Mouse (Mus musculus): ENCODE measurements around the gene Tuba3a. TPM values are rescaled to one million over a fixed set of nuclear protein-coding genes. Genes with fewer than 3 reads are reported as not detected.

Tuba3a gene
- total RNA-seq, 1 experiment, result 84.8 TPM

DNA sequence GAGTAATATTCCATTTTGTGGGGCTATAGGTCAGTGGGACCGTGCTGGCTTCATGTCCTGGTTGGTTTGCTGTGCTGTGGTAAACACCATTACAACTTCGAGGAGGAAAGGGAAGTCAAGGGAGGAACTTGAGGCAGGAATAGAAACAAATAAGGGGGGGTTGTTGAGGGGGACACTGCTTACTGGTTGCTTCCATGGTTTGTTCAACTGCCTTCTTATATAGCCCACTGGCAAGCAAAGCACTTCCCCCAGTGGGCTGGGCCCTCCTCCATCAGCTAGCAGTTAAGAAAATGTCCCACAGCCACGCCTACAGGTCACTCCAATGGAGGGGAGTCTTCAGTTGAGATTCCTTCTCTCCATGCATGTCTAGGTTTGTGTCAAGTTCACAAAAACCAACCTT, 33.6 kb downstream of the Tuba3a start:
- Histone ChIP-seq H3K36me3 (ENCODE audit: control insufficient read depth, insufficient read depth, low read length, poor library complexity, severe bottlenecking) (no peaks in the 10 kb centered on the region), H3K4me1 (ENCODE audit: control insufficient read depth in 2 of 2, insufficient read depth in 2 of 2, low read length in 2 of 2, poor library complexity in 1 of 2) (peaks cover 2 to 3% of the 10 kb centered on the region in 2 experiments; a peak in 2 of 4 replicates), H3K27ac (ENCODE audit: insufficient read depth, low read depth, low read length, poor library complexity, severe bottlenecking) (no peak overlapping the region), H3K4me3 (ENCODE audit: insufficient read depth in 1 of 2, low read depth in 1 of 2, low read length in 2 of 2, poor library complexity in 1 of 2, severe bottlenecking in 1 of 2) (no peak overlapping the region), H3K9me3 (ENCODE audit: control insufficient read depth, insufficient read depth, low read depth, low read length) (no peaks in the 10 kb centered on the region), H3K9ac (ENCODE audit: insufficient read depth, low read depth, low read length, poor library complexity, severe bottlenecking) (no peak overlapping the region)
- in situ Hi-C loops (cut with MboI; ENCODE audit: low sequenced_read_pairs in 2 of 2, unreplicated experiment in 2 of 2), result no loop called here
- no peak for DNase-seq (ENCODE audit: low read depth, low spot score)
- TF ChIP-seq HCFC1 (IDR thresholded peaks at IDR 0.05; ENCODE audit: borderline replicate concordance, insufficient read depth, low read length), result no peak
- no peak for TF ChIP-seq MAFK (IDR thresholded peaks at IDR 0.05; ENCODE audit: insufficient read depth, low read depth, low read length)
- TF ChIP-seq ZC3H11A (IDR thresholded peaks at IDR 0.05; ENCODE audit: borderline replicate concordance, low read depth, low read length), result no peak
- TF ChIP-seq ZNF384 (IDR thresholded peaks at IDR 0.05; ENCODE audit: low read depth, low read length), result no peak
- TF ChIP-seq CHD2 (IDR thresholded peaks at IDR 0.05; ENCODE audit: low read depth, low read length), result no peak

- H3K9ac ChIP-seq (ENCODE audit: insufficient read depth, low read depth, low read length, poor library complexity, severe bottlenecking), result no peak overlapping the region
- no peak overlapping the region for H3K27ac ChIP-seq (ENCODE audit: insufficient read depth, low read depth, low read length, poor library complexity, severe bottlenecking)
- no peaks in the 10 kb centered on the region for H3K9me3 ChIP-seq (ENCODE audit: control insufficient read depth, insufficient read depth, low read depth, low read length)
- DNase-seq (ENCODE audit: low read depth, low spot score), result no peak
- no peaks in the 10 kb centered on the region for H3K36me3 ChIP-seq (ENCODE audit: control insufficient read depth, insufficient read depth, low read length, poor library complexity, severe bottlenecking)
- H3K4me3 ChIP-seq (ENCODE audit: insufficient read depth in 1 of 2, low read depth in 1 of 2, low read length in 2 of 2, poor library complexity in 1 of 2, severe bottlenecking in 1 of 2), result no peak overlapping the region
- no peaks in the 10 kb centered on the region for H3K4me1 ChIP-seq (ENCODE audit: control insufficient read depth in 2 of 2, insufficient read depth in 2 of 2, low read length in 2 of 2, poor library complexity in 1 of 2)
- in situ Hi-C loops (cut with MboI; ENCODE audit: low sequenced_read_pairs in 2 of 2, unreplicated experiment in 2 of 2), result no loop called here
- TF ChIP-seq ZC3H11A (IDR thresholded peaks at IDR 0.05; ENCODE audit: borderline replicate concordance, low read depth, low read length) (no peak), HCFC1 (IDR thresholded peaks at IDR 0.05; ENCODE audit: borderline replicate concordance, insufficient read depth, low read length) (no peak), MAFK (IDR thresholded peaks at IDR 0.05; ENCODE audit: insufficient read depth, low read depth, low read length) (no peak), CHD2 (IDR thresholded peaks at IDR 0.05; ENCODE audit: low read depth, low read length) (no peak), ZNF384 (IDR thresholded peaks at IDR 0.05; ENCODE audit: low read depth, low read length) (no peak)
Observed at GRCm38 (mm10) chr6:125244551-125244950, 41.3 kb downstream of the Tuba3a start.

GRCm38 (mm10) chr6:125241566-125241965, 44.3 kb downstream of the Tuba3a start:
- Histone ChIP-seq H3K27ac (ENCODE audit: insufficient read depth, low read depth, low read length, poor library complexity, severe bottlenecking) (no peak overlapping the region), H3K4me1 (ENCODE audit: control insufficient read depth in 2 of 2, insufficient read depth in 2 of 2, low read length in 2 of 2, poor library complexity in 1 of 2) (no peaks in the 10 kb centered on the region), H3K9ac (ENCODE audit: insufficient read depth, low read depth, low read length, poor library complexity, severe bottlenecking) (no peak overlapping the region), H3K4me3 (ENCODE audit: insufficient read depth in 1 of 2, low read depth in 1 of 2, low read length in 2 of 2, poor library complexity in 1 of 2, severe bottlenecking in 1 of 2) (no peak overlapping the region), H3K36me3 (ENCODE audit: control insufficient read depth, insufficient read depth, low read length, poor library complexity, severe bottlenecking) (no peaks in the 10 kb centered on the region), H3K9me3 (ENCODE audit: control insufficient read depth, insufficient read depth, low read depth, low read length) (no peaks in the 10 kb centered on the region)
- in situ Hi-C loops (cut with MboI; ENCODE audit: low sequenced_read_pairs in 2 of 2, unreplicated experiment in 2 of 2), result no loop called here
- TF ChIP-seq ZC3H11A (IDR thresholded peaks at IDR 0.05; ENCODE audit: borderline replicate concordance, low read depth, low read length) (no peak), HCFC1 (IDR thresholded peaks at IDR 0.05; ENCODE audit: borderline replicate concordance, insufficient read depth, low read length) (no peak), MAFK (IDR thresholded peaks at IDR 0.05; ENCODE audit: insufficient read depth, low read depth, low read length) (no peak), ZNF384 (IDR thresholded peaks at IDR 0.05; ENCODE audit: low read depth, low read length) (no peak), CHD2 (IDR thresholded peaks at IDR 0.05; ENCODE audit: low read depth, low read length) (no peak)
- no peak for DNase-seq (ENCODE audit: low read depth, low spot score)

DNA sequence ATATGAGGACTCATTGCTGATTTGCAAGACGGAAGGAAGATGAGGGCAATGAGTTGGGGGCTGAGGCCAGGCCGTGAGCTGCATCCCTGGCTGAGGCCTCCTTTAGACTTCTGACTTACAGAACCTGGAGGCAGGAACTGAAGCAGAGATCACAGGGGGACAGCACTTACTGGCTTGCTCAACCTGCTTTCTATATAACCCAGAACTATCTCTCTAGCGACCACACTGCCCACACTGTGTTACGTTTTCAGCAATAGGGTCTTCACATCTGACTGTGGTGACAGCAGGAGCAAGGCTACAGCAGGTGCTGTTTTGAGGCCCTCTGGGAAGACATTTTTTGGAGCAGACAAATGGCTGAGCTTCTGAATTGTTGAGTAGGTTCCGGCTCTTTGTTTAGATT, 45.2 kb downstream of the Tuba3a start:
- no peaks in the 10 kb centered on the region for H3K36me3 ChIP-seq (ENCODE audit: control insufficient read depth, insufficient read depth, low read length, poor library complexity, severe bottlenecking)

GRCm38 (mm10) chr6:125239547-125239946, 46.3 kb downstream of the Tuba3a start:
- in situ Hi-C loops (cut with MboI; ENCODE audit: low sequenced_read_pairs in 2 of 2, unreplicated experiment in 2 of 2), result no loop called here
- H3K4me1 ChIP-seq (ENCODE audit: control insufficient read depth in 2 of 2, insufficient read depth in 2 of 2, low read length in 2 of 2, poor library complexity in 1 of 2), result peaks cover 0 to 3% of the 10 kb centered on the region in 2 experiments; a peak in 1 of 4 replicates
- no peaks in the 10 kb centered on the region for H3K9me3 ChIP-seq (ENCODE audit: control insufficient read depth, insufficient read depth, low read depth, low read length)
- H3K27ac ChIP-seq (ENCODE audit: insufficient read depth, low read depth, low read length, poor library complexity, severe bottlenecking), result no peak overlapping the region
- TF ChIP-seq MAFK (IDR thresholded peaks at IDR 0.05; ENCODE audit: insufficient read depth, low read depth, low read length), result no peak
- no peak for TF ChIP-seq HCFC1 (IDR thresholded peaks at IDR 0.05; ENCODE audit: borderline replicate concordance, insufficient read depth, low read length)
- TF ChIP-seq CHD2 (IDR thresholded peaks at IDR 0.05; ENCODE audit: low read depth, low read length), result no peak
- H3K36me3 ChIP-seq (ENCODE audit: control insufficient read depth, insufficient read depth, low read length, poor library complexity, severe bottlenecking), result no peaks in the 10 kb centered on the region
- H3K9ac ChIP-seq (ENCODE audit: insufficient read depth, low read depth, low read length, poor library complexity, severe bottlenecking), result no peak overlapping the region
- DNase-seq (ENCODE audit: low read depth, low spot score), result no peak
- H3K4me3 ChIP-seq (ENCODE audit: insufficient read depth in 1 of 2, low read depth in 1 of 2, low read length in 2 of 2, poor library complexity in 1 of 2, severe bottlenecking in 1 of 2), result no peak overlapping the region

More for the DNA sequence above, 45.2 kb downstream of the Tuba3a start:
- no peak overlapping the region for H3K9ac ChIP-seq (ENCODE audit: insufficient read depth, low read depth, low read length, poor library complexity, severe bottlenecking)
- TF ChIP-seq ZNF384 (IDR thresholded peaks at IDR 0.05; ENCODE audit: low read depth, low read length), result no peak
- TF ChIP-seq MAFK (IDR thresholded peaks at IDR 0.05; ENCODE audit: insufficient read depth, low read depth, low read length), result no peak
- TF ChIP-seq CHD2 (IDR thresholded peaks at IDR 0.05; ENCODE audit: low read depth, low read length), result no peak
- TF ChIP-seq HCFC1 (IDR thresholded peaks at IDR 0.05; ENCODE audit: borderline replicate concordance, insufficient read depth, low read length), result no peak
- no peak for TF ChIP-seq ZC3H11A (IDR thresholded peaks at IDR 0.05; ENCODE audit: borderline replicate concordance, low read depth, low read length)
- H3K4me3 ChIP-seq (ENCODE audit: insufficient read depth in 1 of 2, low read depth in 1 of 2, low read length in 2 of 2, poor library complexity in 1 of 2, severe bottlenecking in 1 of 2), result no peak overlapping the region
- no peak for DNase-seq (ENCODE audit: low read depth, low spot score)
- H3K4me1 ChIP-seq (ENCODE audit: control insufficient read depth in 2 of 2, insufficient read depth in 2 of 2, low read length in 2 of 2, poor library complexity in 1 of 2), result peaks cover 0 to 3% of the 10 kb centered on the region in 2 experiments; a peak in 1 of 4 replicates
- in situ Hi-C loops (cut with MboI; ENCODE audit: low sequenced_read_pairs in 2 of 2, unreplicated experiment in 2 of 2), result no loop called here
- no peak overlapping the region for H3K27ac ChIP-seq (ENCODE audit: insufficient read depth, low read depth, low read length, poor library complexity, severe bottlenecking)
- no peaks in the 10 kb centered on the region for H3K9me3 ChIP-seq (ENCODE audit: control insufficient read depth, insufficient read depth, low read depth, low read length)

Data from ES-E14 (cell line).